Mouse (Mus musculus) cortical plate, adult 2 months (tissue): ENCODE results near the gene Tas1r1. TPM values are rescaled to one million over a fixed set of nuclear protein-coding genes. Genes with fewer than 3 reads are reported as not detected.

ENCODE experiments used
- H3K27ac ChIP-seq: fragments of 200-500 bp; 2 replicates; pipeline ENCODE4 v1.5.1; 2012; ENCODE audit warnings: low read length, control low read depth, inconsistent platforms; ENCODE audit not compliant: insufficient read depth
- H3K4me1 ChIP-seq: fragments of 200-500 bp; 2 replicates; pipeline ENCODE4 v1.6.1; 2011; ENCODE audit warnings: low read length; ENCODE audit not compliant: control insufficient read depth, insufficient read depth
- H3K4me3 ChIP-seq: fragments of 200-500 bp; 2 replicates; pipeline ENCODE4 v1.5.1; 2011; ENCODE audit warnings: mild to moderate bottlenecking, low read length, control low read depth; ENCODE audit not compliant: insufficient read depth
- CTCF ChIP-seq: fragments of 200-500 bp; IDR thresholded peaks from 2 replicates; pipeline ENCODE4 v1.5.1; 2011; ENCODE audit warnings: mild to moderate bottlenecking, control low read depth, low read length; ENCODE audit not compliant: insufficient read depth; ENCODE audit errors: extremely low read depth
- POLR2A ChIP-seq: fragments of 200-500 bp; IDR thresholded peaks from 2 replicates; pipeline ENCODE4 v1.6.1; 2011; ENCODE audit warnings: mild to moderate bottlenecking, low read length, control low read depth; ENCODE audit not compliant: insufficient read depth; ENCODE audit errors: extremely low read depth
- polyA plus RNA-seq: library from polyadenylated mRNA; depleted of rRNA; stranded (reverse); fragments of >200 nt; gene quantifications from 2 replicates; pipeline ENCODE4 v1.2.3, GENCODE M21; 2012; rRNA removed

The Tas1r1 gene
- polyA plus RNA-seq = 0.23 and 0.53 TPM in 2 replicates

GRCm38 (mm10) chr4:152038225-152038984 lies at the start of gene Tas1r1:
Tas1r1 (minus strand) TSS chr4:152038568.
- TF ChIP-seq POLR2A = no peak
- TF ChIP-seq CTCF = no peak
- H3K4me3 ChIP-seq = peak within 1 kb of the TSS; percentile 71
- H3K27ac ChIP-seq = no peak within 1 kb of the TSS
- H3K4me1 ChIP-seq = peaks cover 2% of the 10 kb centered on the region; the same call in 1 of the 2 replicates

- peak overlapping the region; percentile 94 for H3K4me3 ChIP-seq
- peak overlapping the region; percentile 90 for H3K27ac ChIP-seq
Measured at GRCm38 (mm10) chr4:152088133-152088532, 49.8 kb upstream of the Tas1r1 start.

DNA sequence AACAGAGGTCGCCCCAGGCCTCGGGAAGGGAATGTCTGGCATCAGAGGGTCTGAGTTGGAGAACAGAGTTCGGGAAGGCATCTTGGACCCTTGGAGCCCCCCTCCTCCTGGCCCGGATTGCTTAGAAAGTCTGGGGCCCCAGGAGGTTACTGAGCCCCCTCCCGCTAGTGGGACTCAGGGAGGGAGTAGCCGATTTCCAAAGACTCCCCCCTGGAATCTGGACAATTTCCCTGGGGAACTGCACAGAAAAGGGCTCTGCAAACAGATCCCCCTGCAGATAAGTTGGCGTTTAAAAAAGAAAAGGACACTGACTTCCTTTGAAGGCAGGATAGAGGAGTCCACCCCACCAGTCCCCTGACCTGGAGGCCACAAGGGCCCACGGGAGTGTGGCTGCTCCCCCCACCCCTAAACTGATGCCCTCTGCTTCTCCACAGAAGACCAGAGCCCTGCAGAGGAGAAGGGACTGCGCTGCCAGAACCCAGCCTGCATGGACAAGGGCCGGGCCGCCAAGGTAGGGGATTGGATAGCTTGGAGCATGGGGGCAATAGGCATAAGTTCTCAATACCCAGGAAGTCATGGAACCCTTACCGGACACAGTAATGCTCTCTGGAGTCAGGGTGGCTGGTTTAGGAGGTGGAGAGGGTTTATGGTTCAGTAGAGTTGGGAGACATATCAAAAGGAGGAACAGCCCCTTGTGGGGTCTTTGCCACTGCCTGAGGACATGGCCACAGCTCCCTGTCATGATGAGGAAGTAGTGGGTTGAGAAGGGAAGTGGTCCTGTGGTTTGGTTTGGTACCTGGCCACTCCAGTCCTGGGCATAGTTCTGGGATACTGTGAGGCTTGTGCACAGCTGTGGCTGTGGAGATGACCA lies 49.1 kb upstream of the Tas1r1 start:
- Histone ChIP-seq H3K27ac (peak overlapping the region; percentile 97), H3K4me1 (peaks cover 5% of the 10 kb centered on the region; the same call in 1 of the 2 replicates), H3K4me3 (peak overlapping the region; percentile 94)
- TF ChIP-seq CTCF (no peak), POLR2A (no peak)

More at GRCm38 (mm10) chr4:152088133-152088532, 49.8 kb upstream of the Tas1r1 start:
- no peak for TF ChIP-seq CTCF
- TF ChIP-seq POLR2A = no peak
- peaks cover 5% of the 10 kb centered on the region; the same call in 1 of the 2 replicates for H3K4me1 ChIP-seq

DNA sequence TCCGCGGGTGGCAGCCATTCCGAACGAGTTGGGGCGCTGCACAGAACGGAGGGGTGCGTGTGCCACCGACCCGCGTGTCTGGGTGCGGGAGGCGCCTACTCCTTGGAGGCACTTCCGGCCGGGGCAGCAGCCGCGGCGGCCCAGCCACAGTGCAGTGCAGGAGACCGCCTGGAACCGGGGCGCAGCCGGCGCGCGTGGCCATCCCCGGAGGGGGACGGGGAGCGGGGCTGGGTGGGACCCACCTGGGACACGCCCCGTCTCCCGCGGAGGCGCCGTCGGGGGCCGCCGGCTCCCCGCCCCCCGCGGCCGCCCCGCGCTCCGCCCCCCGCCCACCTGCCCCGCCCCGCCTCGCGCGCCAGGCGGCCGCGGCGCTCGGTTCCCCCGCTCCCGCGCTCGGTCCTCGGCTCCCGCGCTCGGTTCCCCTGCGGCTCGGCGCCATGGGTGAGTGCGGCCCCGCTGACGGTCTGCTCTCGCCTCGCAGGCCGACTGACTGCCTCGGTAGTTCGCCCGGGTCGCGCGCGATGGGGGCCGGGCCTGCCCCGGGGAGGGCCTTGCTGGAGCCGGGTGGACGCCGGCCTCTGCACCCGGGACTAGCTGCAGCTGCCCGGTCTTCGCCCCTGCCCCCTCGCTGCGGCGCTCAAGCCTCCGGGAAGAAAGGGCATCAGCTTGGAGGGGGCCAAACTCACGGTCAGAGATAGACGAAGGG lies 48.3 kb upstream of the Tas1r1 start:
- Histone ChIP-seq H3K4me1 (peaks cover 5% of the 10 kb centered on the region; the same call in 1 of the 2 replicates), H3K4me3 (peak overlapping the region; percentile 94), H3K27ac (peak overlapping the region; percentile 97)
- no peak for TF ChIP-seq CTCF
- no peak for TF ChIP-seq POLR2A

DNA sequence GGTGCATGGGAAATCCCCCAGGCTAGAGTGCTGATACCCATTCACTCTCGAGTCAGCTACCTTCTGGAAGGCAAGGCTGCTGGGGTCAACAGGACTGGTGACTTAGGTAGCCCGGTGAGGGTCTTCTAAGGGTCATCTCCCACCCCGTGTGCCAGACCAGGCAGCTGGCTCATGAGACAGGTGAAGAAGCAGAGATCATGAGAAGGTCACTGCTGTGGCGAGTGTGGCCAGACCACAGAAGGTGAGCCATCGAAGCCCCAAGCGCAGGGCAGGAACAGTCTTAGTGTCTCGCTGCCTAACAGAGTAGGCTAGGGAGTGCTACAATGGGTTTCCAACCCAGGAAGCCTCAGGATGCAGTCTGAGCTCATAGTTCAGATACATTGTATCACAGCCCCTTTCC lies 46.2 kb upstream of the Tas1r1 start:
- no peak overlapping the region for H3K4me3 ChIP-seq
- TF ChIP-seq CTCF = no peak
- TF ChIP-seq POLR2A = no peak
- H3K27ac ChIP-seq = no peak overlapping the region
- peaks cover 2% of the 10 kb centered on the region; the same call in 1 of the 2 replicates for H3K4me1 ChIP-seq

DNA sequence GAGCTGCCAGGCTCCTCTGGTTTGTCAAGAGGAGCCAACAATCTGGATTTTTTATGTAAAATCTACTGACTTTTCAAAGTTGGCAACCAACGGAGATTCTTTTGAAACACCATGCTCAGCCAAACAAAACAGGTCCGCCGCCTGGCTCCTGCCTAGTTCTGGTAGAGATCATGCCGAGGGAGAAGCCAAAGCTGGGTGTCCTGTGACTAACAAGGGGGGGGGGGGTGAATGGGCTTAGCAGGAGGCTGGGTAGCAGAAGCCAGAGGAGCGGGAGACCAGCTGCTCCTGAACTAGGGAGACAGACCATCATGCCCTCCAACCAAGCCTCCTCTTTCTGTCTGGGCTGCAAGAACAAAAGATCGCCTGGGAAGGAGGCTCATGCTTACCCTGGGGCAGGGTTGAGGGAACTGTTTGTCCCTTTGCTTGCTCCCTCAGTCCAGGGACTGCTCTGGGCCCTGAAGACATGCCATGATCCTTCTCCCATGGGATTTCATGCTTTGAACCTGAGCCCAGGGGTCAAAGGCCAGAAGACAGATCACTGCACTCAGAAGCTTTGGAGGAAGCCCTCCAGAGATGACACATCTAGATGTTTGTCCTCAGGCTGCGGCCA lies 45.3 kb upstream of the Tas1r1 start:
- H3K27ac ChIP-seq = no peak overlapping the region
- H3K4me1 ChIP-seq = no peaks in the 10 kb centered on the region
- TF ChIP-seq POLR2A (no peak), CTCF (no peak)
- no peak overlapping the region for H3K4me3 ChIP-seq

GRCm38 (mm10) chr4:152079931-152080330 lies 41.6 kb upstream of the Tas1r1 start:
- Histone ChIP-seq H3K27ac (no peak overlapping the region), H3K4me3 (no peak overlapping the region), H3K4me1 (peaks cover 2% of the 10 kb centered on the region; the same call in 1 of the 2 replicates)
- TF ChIP-seq POLR2A (no peak), CTCF (no peak)

DNA sequence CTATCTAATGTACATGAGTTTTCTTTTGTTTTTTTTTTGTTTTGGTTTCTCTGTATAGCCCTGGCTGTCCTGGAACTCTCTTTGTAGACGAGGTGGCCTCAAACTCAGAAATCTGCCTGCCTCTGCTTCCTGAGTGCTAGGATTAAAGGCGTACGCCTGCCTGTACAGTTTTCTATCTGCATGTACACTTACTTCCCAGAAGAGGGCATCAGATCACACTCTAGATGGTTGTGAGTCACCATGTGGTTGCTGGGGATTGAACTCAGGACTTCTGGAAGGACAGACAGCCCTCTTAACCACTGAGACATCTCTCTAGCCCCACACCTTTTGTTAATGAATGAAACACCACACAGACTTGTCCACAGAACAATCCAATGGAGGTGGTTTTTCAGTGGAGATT lies 40.9 kb upstream of the Tas1r1 start:
- no peak for TF ChIP-seq POLR2A
- TF ChIP-seq CTCF = no peak

More for the DNA sequence above, 40.9 kb upstream of the Tas1r1 start:
- Histone ChIP-seq H3K4me3 (no peak overlapping the region), H3K4me1 (peaks cover 2% of the 10 kb centered on the region; the same call in 1 of the 2 replicates), H3K27ac (no peak overlapping the region)
